Mouse (Mus musculus) heart, embryonic 15.5 days (tissue): ENCODE measurements around the gene A730061H03Rik. TPM values are rescaled to one million over a fixed set of nuclear protein-coding genes. Genes with fewer than 3 reads are reported as not detected.

Experiments
- ATAC-seq: fragments of 200-750 bp; cut with Nextera tagmentation; replicated peaks from 2 replicates; pipeline ENCODE4 v1.8.0; 2017; ENCODE audit warnings: low read depth, moderate TSS enrichment; ENCODE audit not compliant: insufficient number of reproducible peaks, insufficient read depth, low FRiP score
- H3K27ac ChIP-seq: fragments of 300-500 bp; sonication (generic); 2 replicates; pipeline ENCODE4 v1.5.1; 2015; ENCODE audit warnings: mild to moderate bottlenecking, inconsistent platforms
- H3K27me3 ChIP-seq: fragments of 300-500 bp; sonication (generic); 2 replicates; pipeline ENCODE4 v1.6.1; 2015; ENCODE audit warnings: inconsistent platforms
- H3K36me3 ChIP-seq: fragments of 300-500 bp; sonication (generic); 2 replicates; pipeline ENCODE4 v1.6.1; 2015; ENCODE audit warnings: mild to moderate bottlenecking, inconsistent platforms
- H3K4me1 ChIP-seq: fragments of 300-500 bp; sonication (generic); replicated peaks from 2 replicates; pipeline ENCODE4 v1.6.1; 2015; ENCODE audit warnings: inconsistent platforms
- H3K4me2 ChIP-seq: fragments of 300-500 bp; sonication (generic); 2 replicates; pipeline ENCODE4 v1.6.1; 2015; ENCODE audit warnings: inconsistent platforms, mild to moderate bottlenecking, moderate library complexity
- H3K4me3 ChIP-seq: fragments of 300-500 bp; sonication (generic); 2 replicates; pipeline ENCODE4 v1.5.1; 2015; ENCODE audit warnings: mild to moderate bottlenecking, inconsistent platforms
- H3K9ac ChIP-seq: fragments of 300-500 bp; sonication (generic); 2 replicates; pipeline ENCODE4 v1.6.1; 2015; ENCODE audit warnings: mild to moderate bottlenecking, inconsistent platforms
- H3K9me3 ChIP-seq: fragments of 300-500 bp; sonication (generic); replicated peaks from 2 replicates; pipeline ENCODE4 v1.6.1; 2016; ENCODE audit warnings: inconsistent platforms
- WGBS: fragments of 180-500 bp; shearing (Covaris S2); methylation state at CpG from one replicate; pipeline ENCODE4 v1.1.7; 2015; ENCODE audit warnings: mixed read lengths; 5-methylcytosine and 5-hydroxymethylcytosine counted together
- polyA plus RNA-seq: library from polyadenylated mRNA; unstranded; fragments of >200 nt; fragmentation: Nextera tagmentation; extraction: Ambion mirVana; gene quantifications from 2 replicates; pipeline ENCODE4 v1.2.1, GENCODE M21; 2015

A730061H03Rik gene
- polyA plus RNA-seq, 1 experiment from 2014 or later, result 0.82 TPM

- no peaks in the 10 kb centered on the region for H3K27me3 ChIP-seq
- H3K36me3 ChIP-seq, result peaks cover 29% of the 10 kb centered on the region
- peak within 1 kb of the TSS; percentile 88 for H3K9ac ChIP-seq
- H3K4me2 ChIP-seq, result peak within 1 kb of the TSS; percentile 92
- under 1% methylated on average over 33 of the region's 33 CpGs for WGBS
- peak; percentile 89 for ATAC-seq
- peak within 1 kb of the TSS; percentile 85 for H3K4me3 ChIP-seq
- no peaks in the 10 kb centered on the region for H3K9me3 ChIP-seq
- peaks cover 26% of the 10 kb centered on the region for H3K4me1 ChIP-seq
- peak within 1 kb of the TSS; percentile 96 for H3K27ac ChIP-seq
Measured at GRCm38 (mm10) chr14:55591331-55591891, 31.2 kb upstream of the A730061H03Rik start, which contains the start of gene Rnf31. Gene Rnf31 (plus strand): TSS chr14:55591708.

DNA sequence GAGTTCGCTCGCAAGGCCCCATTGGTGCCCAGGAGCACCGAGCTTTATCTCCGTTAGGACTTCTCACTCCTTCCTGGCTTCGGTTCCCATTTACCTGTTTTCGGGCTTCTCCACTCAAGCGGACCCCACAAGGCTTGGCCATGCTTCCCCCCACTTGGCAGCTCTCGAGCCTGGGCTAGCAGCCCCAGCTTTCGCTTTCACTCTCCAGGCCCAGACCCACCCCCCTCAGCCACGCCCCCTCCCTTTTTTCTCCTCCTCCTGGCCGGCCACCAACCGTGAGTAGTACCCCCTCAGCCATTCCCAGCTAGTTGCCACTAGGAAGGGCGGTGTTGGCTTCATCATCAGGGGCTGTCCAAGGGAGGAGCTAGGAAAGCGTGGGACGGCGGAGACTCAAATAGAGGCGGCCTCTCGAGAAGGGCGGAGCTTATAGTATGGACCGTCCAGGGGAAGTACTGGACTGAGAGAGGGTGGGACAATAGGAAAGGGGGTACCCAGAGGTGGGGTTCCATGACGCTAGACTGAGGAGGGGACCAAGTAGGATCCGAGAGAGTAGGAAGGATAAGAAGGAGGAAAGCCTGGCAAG is 30.6 kb upstream of the A730061H03Rik start, which contains the start of gene Psme2:
Gene Psme2, minus strand, starts transcription at position 366 of the 583 bp plus-strand sequence.
- Histone ChIP-seq H3K4me1 (peaks cover 27% of the 10 kb centered on the region), H3K9ac (peak within 1 kb of the TSS; percentile 88), H3K4me3 (peak within 1 kb of the TSS; percentile 85), H3K9me3 (no peaks in the 10 kb centered on the region), H3K4me2 (peak within 1 kb of the TSS; percentile 92), H3K27ac (peak within 1 kb of the TSS; percentile 96), H3K27me3 (no peaks in the 10 kb centered on the region), H3K36me3 (peaks cover 24% of the 10 kb centered on the region)
- under 1% methylated on average over 22 of the region's 22 CpGs for WGBS
- peak; percentile 96 for ATAC-seq

- Histone ChIP-seq H3K36me3 (peaks cover 14% of the 10 kb centered on the region; the same call in 1 of the 2 replicates), H3K9me3 (no peaks in the 10 kb centered on the region), H3K27ac (peak overlapping the region; percentile 96), H3K27me3 (no peaks in the 10 kb centered on the region), H3K4me2 (peak overlapping the region; percentile 92), H3K4me3 (peak overlapping the region; percentile 85), H3K9ac (peak overlapping the region; percentile 61; the same call in 1 of the 2 replicates), H3K4me1 (peaks cover 33% of the 10 kb centered on the region)
- ATAC-seq, result no peak
- 77% methylated on average over 11 of the region's 11 CpGs for WGBS
Measured at GRCm38 (mm10) chr14:55589771-55590448, 29.7 kb upstream of the A730061H03Rik start.

DNA sequence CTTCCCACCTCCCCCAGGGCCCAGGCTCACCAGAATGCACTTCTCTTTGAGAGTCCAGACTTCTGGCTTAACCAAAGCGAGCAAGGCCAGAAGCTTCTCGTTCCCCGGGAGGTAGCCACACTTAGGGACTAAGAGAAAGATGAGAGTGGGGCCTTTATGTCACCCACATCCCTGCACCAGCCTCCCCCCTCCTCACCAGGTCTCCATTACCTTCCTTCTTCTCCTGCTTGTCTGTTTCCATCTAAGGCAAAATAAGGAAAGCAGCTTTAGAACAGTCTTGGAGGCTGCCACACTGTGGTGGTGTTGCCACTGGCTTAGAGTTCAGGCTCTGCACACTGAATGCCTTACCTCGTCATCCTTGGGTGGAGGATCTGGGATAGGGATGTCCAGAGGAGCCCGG is 29.1 kb upstream of the A730061H03Rik start:
- 0 out of 2 replicates have a peak overlapping the region, but pooled peaks have one; percentile 85 for H3K4me3 ChIP-seq
- no peak overlapping the region for H3K9ac ChIP-seq
- no peak for ATAC-seq
- H3K36me3 ChIP-seq, result peaks cover 8% of the 10 kb centered on the region; the same call in 1 of the 2 replicates
- no peaks in the 10 kb centered on the region for H3K27me3 ChIP-seq
- H3K9me3 ChIP-seq, result no peaks in the 10 kb centered on the region
- peaks cover 38% of the 10 kb centered on the region for H3K4me1 ChIP-seq
- H3K4me2 ChIP-seq, result no peak overlapping the region
- no peak overlapping the region for H3K27ac ChIP-seq
- WGBS, result 86% methylated on average over 5 of the region's 5 CpGs

DNA sequence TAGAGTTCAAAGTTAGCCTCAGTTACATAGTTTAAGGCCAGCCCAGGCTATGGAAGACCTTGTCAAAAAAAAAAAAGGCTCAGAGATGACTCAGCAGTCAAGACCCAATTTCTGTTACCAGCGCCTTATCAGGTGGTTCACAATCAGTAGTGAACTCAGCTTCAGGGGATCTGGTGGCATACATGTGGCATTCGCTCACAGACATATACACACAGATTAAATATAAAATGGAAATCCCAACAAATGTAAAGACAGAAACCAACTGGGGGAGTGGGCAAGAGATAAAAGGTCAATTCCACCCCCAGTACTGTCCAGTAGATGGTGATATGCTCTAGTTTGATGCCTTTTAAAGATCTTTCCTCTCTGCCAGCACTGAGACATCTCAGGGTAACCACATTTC is 25.9 kb upstream of the A730061H03Rik start:
- no peaks in the 10 kb centered on the region for H3K9me3 ChIP-seq
- H3K4me1 ChIP-seq, result peaks cover 23% of the 10 kb centered on the region
- H3K9ac ChIP-seq, result no peak overlapping the region
- 89% methylated on average over 2 of the region's 2 CpGs for WGBS
- no peak overlapping the region for H3K4me2 ChIP-seq
- H3K27ac ChIP-seq, result no peak overlapping the region
- no peaks in the 10 kb centered on the region for H3K27me3 ChIP-seq
- H3K36me3 ChIP-seq, result peaks cover 14% of the 10 kb centered on the region; the same call in 1 of the 2 replicates
- no peak for ATAC-seq
- H3K4me3 ChIP-seq, result no peak overlapping the region

- peaks cover 18% of the 10 kb centered on the region; the same call in 1 of the 2 replicates for H3K36me3 ChIP-seq
- peaks cover 23% of the 10 kb centered on the region for H3K4me1 ChIP-seq
- no peak overlapping the region for H3K9ac ChIP-seq
- WGBS, result 47% methylated on average over 6 of the region's 6 CpGs
- H3K4me2 ChIP-seq, result peak overlapping the region; percentile 89
- no peak for ATAC-seq
- H3K4me3 ChIP-seq, result peak overlapping the region; percentile 69; the same call in 1 of the 2 replicates
- H3K27me3 ChIP-seq, result no peaks in the 10 kb centered on the region
- peak overlapping the region; percentile 83 for H3K27ac ChIP-seq
- no peaks in the 10 kb centered on the region for H3K9me3 ChIP-seq
Measured at GRCm38 (mm10) chr14:55585566-55585960, 25.4 kb upstream of the A730061H03Rik start.

GRCm38 (mm10) chr14:55584702-55585565 is 24.7 kb upstream of the A730061H03Rik start, which contains the start of gene Emc9:
Gene Emc9 (minus strand): TSS chr14:55585302.
- peak within 1 kb of the TSS; percentile 83 for H3K27ac ChIP-seq
- peak; percentile 78 for ATAC-seq

GRCm38 (mm10) chr14:55584303-55584701 is 24.1 kb upstream of the A730061H03Rik start:
- Histone ChIP-seq H3K36me3 (peaks cover 26% of the 10 kb centered on the region), H3K27ac (peak overlapping the region; percentile 83), H3K4me3 (peak overlapping the region; percentile 69), H3K9ac (peak overlapping the region; percentile 80), H3K9me3 (no peaks in the 10 kb centered on the region), H3K4me1 (peaks cover 15% of the 10 kb centered on the region), H3K27me3 (no peaks in the 10 kb centered on the region), H3K4me2 (peak overlapping the region; percentile 89)
- 46% methylated on average over 5 of the region's 5 CpGs for WGBS
- ATAC-seq, result no peak

More at GRCm38 (mm10) chr14:55584702-55585565, 24.7 kb upstream of the A730061H03Rik start, which contains the start of gene Emc9:
- Histone ChIP-seq H3K4me2 (peak within 1 kb of the TSS; percentile 89), H3K9ac (peak within 1 kb of the TSS; percentile 80), H3K4me3 (peak within 1 kb of the TSS; percentile 69), H3K27me3 (no peaks in the 10 kb centered on the region), H3K36me3 (peaks cover 24% of the 10 kb centered on the region), H3K4me1 (peaks cover 17% of the 10 kb centered on the region), H3K9me3 (no peaks in the 10 kb centered on the region)
- WGBS, result 3% methylated on average over 43 of the region's 43 CpGs

DNA sequence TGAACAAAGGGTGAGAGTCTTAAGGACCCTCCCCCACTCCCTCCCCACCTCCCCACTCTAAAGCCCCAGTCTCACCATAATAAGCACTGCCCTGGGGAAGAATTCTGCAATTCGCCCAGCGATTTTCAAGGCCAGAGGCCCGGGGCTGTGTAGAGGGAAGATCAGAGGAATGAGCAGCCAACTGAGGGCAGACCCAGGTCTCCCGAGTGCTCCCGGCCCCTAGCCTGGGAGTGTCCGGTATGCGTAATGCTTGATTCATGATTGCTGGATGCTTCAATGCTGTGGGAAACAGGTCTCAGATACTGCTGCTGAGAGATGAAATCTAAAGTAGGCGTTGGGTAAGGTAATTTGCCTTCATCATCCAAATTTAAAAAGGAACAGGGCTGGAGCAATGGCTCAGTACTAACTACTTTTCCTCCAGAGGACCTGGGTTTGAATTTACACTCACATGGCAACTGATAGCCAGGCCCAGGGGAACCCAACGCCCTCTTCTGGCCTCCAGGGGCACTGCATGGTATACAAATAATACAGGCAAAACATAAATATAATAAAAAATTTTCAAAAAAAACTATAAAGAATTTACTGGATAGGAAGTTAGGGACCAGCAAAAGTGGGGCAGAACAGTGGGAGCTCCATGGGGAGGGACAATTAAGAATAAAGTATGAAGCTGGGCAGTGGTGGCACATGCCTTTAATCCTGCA is 21.9 kb upstream of the A730061H03Rik start:
- peaks cover 27% of the 10 kb centered on the region for H3K4me1 ChIP-seq
- no peak overlapping the region for H3K9ac ChIP-seq
- no peaks in the 10 kb centered on the region for H3K27me3 ChIP-seq
- no peaks in the 10 kb centered on the region for H3K9me3 ChIP-seq
- H3K4me3 ChIP-seq, result no peak overlapping the region
- no peak overlapping the region for H3K27ac ChIP-seq
- H3K4me2 ChIP-seq, result no peak overlapping the region
- peaks cover 23% of the 10 kb centered on the region for H3K36me3 ChIP-seq
- 74% methylated on average over 9 of the region's 9 CpGs for WGBS
- ATAC-seq, result no peak

DNA sequence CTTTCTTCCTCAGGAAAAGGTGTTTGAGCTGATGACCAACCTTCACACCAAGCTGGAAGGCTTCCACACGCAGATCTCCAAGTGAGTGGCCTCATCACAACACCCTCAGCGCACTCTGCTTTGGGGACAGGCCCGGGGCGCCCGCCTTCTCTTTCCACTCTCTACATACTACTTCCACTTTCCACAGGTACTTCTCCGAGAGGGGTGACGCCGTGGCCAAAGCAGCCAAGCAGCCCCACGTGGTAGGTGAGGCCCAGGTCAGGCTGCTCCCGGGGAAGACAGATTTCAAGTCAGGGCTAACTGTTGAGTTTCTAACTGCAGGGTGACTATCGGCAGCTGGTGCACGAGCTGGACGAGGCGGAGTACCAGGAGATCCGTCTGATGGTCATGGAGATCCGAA is 20.5 kb upstream of the A730061H03Rik start:
- Histone ChIP-seq H3K9ac (no peak overlapping the region), H3K4me3 (no peak overlapping the region), H3K4me1 (peaks cover 34% of the 10 kb centered on the region), H3K36me3 (peaks cover 20% of the 10 kb centered on the region), H3K27me3 (no peaks in the 10 kb centered on the region), H3K4me2 (no peak overlapping the region), H3K27ac (no peak overlapping the region), H3K9me3 (no peaks in the 10 kb centered on the region)
- 89% methylated on average over 16 of the region's 16 CpGs for WGBS
- ATAC-seq, result no peak
